Mouse (Mus musculus) myocyte (in vitro differentiated cells): Measurements from ENCODE around the gene S1pr5. TPM values are rescaled to one million over a fixed set of nuclear protein-coding genes. Genes with fewer than 3 reads are reported as not detected.
"Not testable (repeated sequence)": the region's sequence is repeated elsewhere in the genome, so short reads cannot be mapped to it uniquely, and the experiment has no call there.

Experiments used
- H3K27me3 ChIP-seq: one replicate; pipeline ENCODE4 v1.6.1; 2011; ENCODE audit not compliant: control insufficient read depth, insufficient read depth, insufficient read length
- H3K36me3 ChIP-seq: one replicate; pipeline ENCODE4 v1.6.1; 2011; ENCODE audit not compliant: control insufficient read depth, insufficient read depth
- H3K4me2 ChIP-seq: one replicate; pipeline ENCODE4 v1.6.1; 2011; ENCODE audit warnings: low read depth, control low read depth
- H3K4me3 ChIP-seq: one replicate; pipeline ENCODE4 v1.5.1; 2011; ENCODE audit warnings: mild to moderate bottlenecking, control low read depth, moderate library complexity
- H3K79me2 ChIP-seq: one replicate; pipeline ENCODE4 v1.6.1; 2011; ENCODE audit not compliant: control insufficient read depth, insufficient read depth
- H3ac ChIP-seq: one replicate; pipeline ENCODE4 v1.6.1; 2011; ENCODE audit not compliant: control insufficient read depth, insufficient read length
- CEBPB ChIP-seq: IDR thresholded peaks from 2 replicates; pipeline ENCODE4 v1.6.1; 2011; ENCODE audit warnings: mild to moderate bottlenecking, moderate library complexity; ENCODE audit not compliant: poor library complexity, insufficient read depth, severe bottlenecking
- E2F4 ChIP-seq: IDR thresholded peaks from one replicate; pipeline ENCODE4 v1.6.1; 2011; ENCODE audit warnings: mild to moderate bottlenecking, control low read depth, moderate library complexity; ENCODE audit not compliant: insufficient read depth
- MAX ChIP-seq: IDR thresholded peaks from one replicate; pipeline ENCODE4 v1.6.1; 2011; ENCODE audit warnings: low read depth, mild to moderate bottlenecking, control low read depth
- MYOD1 ChIP-seq, 3 experiments: IDR thresholded peaks; one replicate each; pipeline ENCODE4 v1.6.1; 2011; ENCODE audit warnings: control low read depth in 2 of 3, low read depth in 2 of 3, mild to moderate bottlenecking in 2 of 3, moderate library complexity in 1 of 3; ENCODE audit not compliant: insufficient read length in 2 of 3, control insufficient read depth in 1 of 3
- POLR2A ChIP-seq: IDR thresholded peaks from one replicate; pipeline ENCODE4 v1.6.1; 2011; ENCODE audit warnings: low read depth, mild to moderate bottlenecking, control low read depth, moderate library complexity; ENCODE audit not compliant: insufficient read length
- POLR2AphosphoS2 ChIP-seq: IDR thresholded peaks from one replicate; pipeline ENCODE4 v1.6.1; 2011; ENCODE audit warnings: low read depth, control low read depth; ENCODE audit not compliant: insufficient read length
- REST ChIP-seq: IDR thresholded peaks from one replicate; pipeline ENCODE4 v1.6.1; 2011; ENCODE audit warnings: mild to moderate bottlenecking, control low read depth, moderate library complexity; ENCODE audit not compliant: insufficient read depth, insufficient read length
- SRF ChIP-seq: IDR thresholded peaks from one replicate; pipeline ENCODE4 v1.6.1; 2011; ENCODE audit warnings: low read depth; ENCODE audit not compliant: control insufficient read depth, insufficient read length
- TCF12 ChIP-seq: IDR thresholded peaks from one replicate; pipeline ENCODE4 v1.6.1; 2011; ENCODE audit warnings: mild to moderate bottlenecking, control low read depth; ENCODE audit not compliant: poor library complexity, insufficient read depth, severe bottlenecking
- TCF3 ChIP-seq: IDR thresholded peaks from one replicate; pipeline ENCODE4 v1.6.1; 2011; ENCODE audit warnings: low read depth, control low read depth; ENCODE audit not compliant: insufficient read length
- USF1 ChIP-seq: IDR thresholded peaks from one replicate; pipeline ENCODE4 v1.6.1; 2011; ENCODE audit warnings: low read depth, mild to moderate bottlenecking, control low read depth, moderate library complexity
- polyA plus RNA-seq: library from polyadenylated mRNA; unstranded; fragments of >200 nt; fragmentation: generic; extraction: Trizol; gene quantifications from one replicate; pipeline ENCODE4 v1.2.1, GENCODE M21; 2012; ENCODE audit warnings: missing spikeins

Gene S1pr5
- 0.22 TPM for polyA plus RNA-seq

- H3ac ChIP-seq = no peak within 1 kb of the TSS
- H3K79me2 ChIP-seq = no peaks in the 10 kb centered on the region
- peaks cover 25% of the 10 kb centered on the region for H3K27me3 ChIP-seq
- peak within 1 kb of the TSS; percentile 65 for H3K4me2 ChIP-seq
- H3K36me3 ChIP-seq = no peaks in the 10 kb centered on the region
- TF ChIP-seq POLR2AphosphoS2 (no peak), POLR2A (peak; percentile 27)
- no peak within 1 kb of the TSS for H3K4me3 ChIP-seq
Observed at GRCm38 (mm10) chr9:21248326-21248725, at the start of gene S1pr5. Gene S1pr5, minus strand, starts transcription at chr9:21248443.

DNA sequence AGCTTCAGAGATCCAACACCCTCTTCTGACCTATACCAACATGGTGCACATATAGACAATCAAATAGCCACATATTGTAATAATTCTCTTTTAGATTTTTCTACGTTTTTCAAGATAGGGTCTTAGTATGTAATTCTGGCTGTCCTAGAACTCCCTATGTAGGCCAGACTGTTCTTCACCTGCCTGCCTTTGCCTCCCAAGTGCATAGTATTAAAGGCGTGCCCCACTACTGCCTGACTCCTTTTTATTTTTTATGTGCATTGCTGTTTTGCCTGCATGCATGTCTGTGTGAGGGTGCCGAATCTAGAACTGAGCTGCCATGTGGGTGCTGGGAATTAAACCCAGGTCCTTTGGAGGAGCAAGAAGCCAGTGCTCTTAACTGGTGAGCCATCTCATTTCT, 44.0 kb upstream of the S1pr5 start:
- Histone ChIP-seq H3K4me2 (no peak overlapping the region), H3ac (no peak overlapping the region), H3K36me3 (no peaks in the 10 kb centered on the region), H3K27me3 (no peaks in the 10 kb centered on the region), H3K79me2 (peaks cover 23% of the 10 kb centered on the region), H3K4me3 (peak overlapping the region; percentile 91)
- TF ChIP-seq REST = no peak
- TF ChIP-seq USF1 = no peak
- no peak for TF ChIP-seq MYOD1 (IDR thresholded peaks at IDR 0.05; ENCODE audit: control insufficient read depth in 1 of 3, insufficient read length in 2 of 3, low read depth in 2 of 3)
- no peak for TF ChIP-seq POLR2AphosphoS2

- H3K27me3 ChIP-seq, H3K36me3 ChIP-seq, H3ac ChIP-seq: not testable (repeated sequence)
- Histone ChIP-seq H3K79me2 (peaks cover 27% of the 10 kb centered on the region), H3K4me2 (peak overlapping the region; percentile 58), H3K4me3 (peak overlapping the region; percentile 91)
Observed at GRCm38 (mm10) chr9:21291868-21292267, 43.6 kb upstream of the S1pr5 start.

DNA sequence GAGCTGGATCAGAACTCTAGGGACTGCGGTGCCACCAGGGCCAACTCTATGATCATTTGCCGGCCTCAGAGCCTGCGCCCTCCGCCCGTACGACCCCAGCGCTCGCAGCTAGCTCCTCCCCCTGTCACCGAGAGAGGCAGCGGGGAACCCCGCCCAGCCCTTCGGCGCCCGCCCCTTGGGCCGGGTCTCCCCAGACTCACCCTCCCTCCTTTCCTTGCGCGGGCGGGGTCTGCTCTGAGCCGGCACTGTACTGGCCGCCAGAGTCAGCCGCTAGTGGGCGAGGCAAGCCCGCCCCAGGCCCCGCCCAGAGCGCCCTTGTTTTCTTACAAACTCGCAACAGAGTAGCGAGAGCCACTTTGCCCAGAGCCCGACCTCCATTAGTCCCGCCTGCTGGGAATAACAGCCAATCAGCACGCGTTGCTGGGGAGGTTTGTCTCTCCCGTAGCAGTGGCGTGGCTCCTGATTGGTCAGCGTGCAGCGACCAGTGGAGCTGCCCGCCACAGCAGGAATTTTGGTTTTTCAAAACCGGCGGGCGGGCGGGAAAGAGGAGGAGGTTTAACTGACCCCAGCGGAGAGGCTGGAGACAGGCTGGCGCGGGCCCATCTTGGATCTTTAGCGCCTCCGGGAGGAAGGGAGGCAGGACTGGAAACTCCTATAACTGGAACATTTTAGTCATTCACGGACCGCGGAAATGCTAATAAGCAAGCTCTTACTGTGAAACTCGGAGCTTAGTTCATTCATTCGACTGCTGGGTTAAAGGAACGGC, 43.0 kb upstream of the S1pr5 start, which contains the start of gene Cdkn2d:
TSS of gene Cdkn2d (minus strand) at position 386 of the 766 bp plus-strand sequence.
- Histone ChIP-seq H3K79me2 (peaks cover 34% of the 10 kb centered on the region), H3K36me3 (no peaks in the 10 kb centered on the region), H3K4me2 (peak within 1 kb of the TSS; percentile 95), H3K27me3 (no peaks in the 10 kb centered on the region), H3K4me3 (peak within 1 kb of the TSS; percentile 91), H3ac (peak within 1 kb of the TSS; percentile 79)
- TF ChIP-seq REST = no peak
- peak; percentile 40 for TF ChIP-seq SRF
- TF ChIP-seq E2F4 = peak; percentile 90
- no peak for TF ChIP-seq MAX
- TF ChIP-seq POLR2AphosphoS2 = peak; percentile 53
- no peak for TF ChIP-seq MYOD1 (IDR thresholded peaks at IDR 0.05; ENCODE audit: control insufficient read depth in 1 of 3, insufficient read length in 2 of 3, low read depth in 2 of 3)
- no peak for TF ChIP-seq USF1
- TF ChIP-seq POLR2A = peak; percentile 80

- Histone ChIP-seq H3ac (peak overlapping the region; percentile 79), H3K27me3 (no peaks in the 10 kb centered on the region), H3K4me2 (peak overlapping the region; percentile 95), H3K79me2 (peaks cover 37% of the 10 kb centered on the region), H3K4me3 (peak overlapping the region; percentile 91), H3K36me3 (no peaks in the 10 kb centered on the region)
- TF ChIP-seq POLR2AphosphoS2 (no peak), USF1 (no peak), MAX (no peak), CEBPB (no peak), MYOD1 (IDR thresholded peaks at IDR 0.05; ENCODE audit: control insufficient read depth in 1 of 3, insufficient read length in 2 of 3, low read depth in 2 of 3) (no peak)
Observed at GRCm38 (mm10) chr9:21290589-21290988, 42.3 kb upstream of the S1pr5 start.

DNA sequence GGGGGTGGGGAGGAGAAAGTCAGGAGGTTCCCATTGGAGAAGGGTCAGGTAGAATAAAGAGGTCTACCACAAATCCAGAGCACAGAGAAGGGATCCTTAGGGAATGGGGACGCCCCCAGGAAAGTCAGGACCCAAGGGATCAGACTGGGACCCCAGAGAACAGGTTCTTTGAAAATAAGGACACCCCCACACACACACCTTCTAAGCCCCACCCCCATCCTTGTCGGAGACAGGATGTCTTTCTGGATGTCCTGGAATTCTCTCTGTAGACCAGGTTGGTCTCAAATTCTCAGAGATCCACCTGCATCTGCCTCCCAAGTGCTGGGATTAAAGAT, 41.1 kb upstream of the S1pr5 start:
- H3ac ChIP-seq = no peak overlapping the region
- peak overlapping the region; percentile 91 for H3K4me3 ChIP-seq
- TF ChIP-seq POLR2AphosphoS2 (no peak), SRF (no peak), TCF3 (no peak), TCF12 (no peak), CEBPB (no peak), MAX (no peak), USF1 (no peak), POLR2A (no peak), REST (no peak)
- no peaks in the 10 kb centered on the region for H3K27me3 ChIP-seq
- H3K4me2 ChIP-seq = peak overlapping the region; percentile 95
- H3K79me2 ChIP-seq = peaks cover 40% of the 10 kb centered on the region
- H3K36me3 ChIP-seq = peaks cover 4% of the 10 kb centered on the region
